9 mouse cellular contexts compared by ENCODE assay signal in the genomic region with DNA sequence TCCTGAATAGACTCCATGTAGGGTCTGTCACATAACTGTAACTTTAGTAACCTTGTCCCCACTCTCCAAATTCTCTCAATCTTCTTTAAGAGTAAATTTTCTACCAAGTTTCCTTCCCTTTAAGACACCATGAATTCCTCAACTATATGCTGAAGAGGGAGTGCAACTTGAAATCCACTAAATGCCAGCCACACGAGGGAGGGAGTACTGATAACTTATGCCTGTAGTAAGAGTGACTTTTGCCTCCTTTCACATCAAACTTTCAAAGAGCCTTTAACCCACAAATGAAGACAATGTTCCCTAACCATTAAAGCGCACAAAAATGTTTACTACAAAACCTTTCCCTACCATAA. TPM values are rescaled to one million over a fixed set of nuclear protein-coding genes. Genes with fewer than 3 reads are reported as not detected.
DNase-seq lines count a peak whose midpoint lies in the region; ATAC-seq lines count a peak whose summit lies in the region.
"Had no signal": no experiment of that assay in that cellular context is flagged by ENCODE, and none has a peak within 500 bp of the region (broad histone marks: within the 10 kb centered on the region; RNA-seq: fewer than 3 reads in every experiment).

No protein-coding gene starts in this region.

- H3K4me2 ChIP-seq in kidney, embryonic 15.5 days, result peak overlapping the region; percentile 92
- peak overlapping the region; percentile 74 for H3K4me2 ChIP-seq in hindbrain, embryonic 12.5 days (replicated peaks)
- peak overlapping the region; percentile 74 for H3K4me2 ChIP-seq in midbrain, embryonic 12.5 days (replicated peaks)

- no peak for ATAC-seq in kidney, embryonic 15.5 days (replicated peaks; ENCODE audit: low FRiP score)
- ATAC-seq in hindbrain, embryonic 12.5 days (ENCODE audit: low FRiP score), result no peak
- ATAC-seq in midbrain, embryonic 12.5 days (ENCODE audit: low FRiP score, low read depth), result no peak

- no peak for DNase-seq in kidney, postnatal 10 days
- DNase-seq in embryonic facial prominence, embryonic 10.5 days (ENCODE audit: low spot score), result no peak
- DNase-seq in adrenal gland, postnatal 10 days, result no peak
- no peak for DNase-seq in adrenal gland, postnatal 14 days
- DNase-seq in urinary bladder, adult 18-20 months (ENCODE audit: low spot score in 2 of 2), result no peak

- H3K9ac ChIP-seq in kidney, embryonic 15.5 days, result peak overlapping the region; percentile 53; the same call in 1 of the 2 replicates
- peak overlapping the region; percentile 67; the same call in 1 of the 2 replicates for H3K9ac ChIP-seq in hindbrain, embryonic 12.5 days
- H3K9ac ChIP-seq in midbrain, embryonic 12.5 days (replicated peaks), result peak overlapping the region; percentile 65; the same call in 1 of the 2 replicates

- no peaks in the 10 kb centered on the region for H3K36me3 ChIP-seq in kidney, embryonic 15.5 days
- no peaks in the 10 kb centered on the region for H3K36me3 ChIP-seq in embryonic facial prominence, embryonic 10.5 days (replicated peaks)
- H3K36me3 ChIP-seq in hindbrain, embryonic 12.5 days, result no peaks in the 10 kb centered on the region
- H3K36me3 ChIP-seq in midbrain, embryonic 12.5 days, result no peaks in the 10 kb centered on the region

- peaks cover 7% of the 10 kb centered on the region; the same call in 1 of the 2 replicates for H3K4me1 ChIP-seq in kidney, embryonic 15.5 days
- 0 out of 2 replicates have a peak, but pooled peaks cover 5% of the 10 kb centered on the region for H3K4me1 ChIP-seq in embryonic facial prominence, embryonic 10.5 days
- peaks cover 2% of the 10 kb centered on the region; the same call in 1 of the 2 replicates for H3K4me1 ChIP-seq in hindbrain, embryonic 12.5 days
- H3K4me1 ChIP-seq in midbrain, embryonic 12.5 days, result peaks cover 2% of the 10 kb centered on the region; the same call in 1 of the 2 replicates

- peak overlapping the region; percentile 57 for H3K4me3 ChIP-seq in kidney, embryonic 15.5 days (replicated peaks)
- peak overlapping the region; percentile 66 for H3K4me3 ChIP-seq in embryonic facial prominence, embryonic 10.5 days
- H3K4me3 ChIP-seq in hindbrain, embryonic 12.5 days, result peak overlapping the region; percentile 56
- peak overlapping the region; percentile 55 for H3K4me3 ChIP-seq in midbrain, embryonic 12.5 days

- H3K27me3 ChIP-seq in kidney, embryonic 15.5 days, result no peaks in the 10 kb centered on the region
- H3K27me3 ChIP-seq in embryonic facial prominence, embryonic 10.5 days (replicated peaks; ENCODE audit: low read depth, poor library complexity, severe bottlenecking), result peaks cover 6% of the 10 kb centered on the region; the same call in 1 of the 2 replicates
- H3K27me3 ChIP-seq in hindbrain, embryonic 12.5 days, result no peaks in the 10 kb centered on the region
- H3K27me3 ChIP-seq in midbrain, embryonic 12.5 days, result peaks cover 7% of the 10 kb centered on the region; the same call in 1 of the 2 replicates

- 50% methylated on average over 2 of the region's 2 CpGs for WGBS in kidney, embryonic 15.5 days
- 67% methylated on average over 2 of the region's 2 CpGs for WGBS in embryonic facial prominence, embryonic 10.5 days
- WGBS in hindbrain, embryonic 12.5 days, result 57% methylated on average over 2 of the region's 2 CpGs
- 50% methylated on average over 2 of the region's 2 CpGs for WGBS in midbrain, embryonic 12.5 days

- H3K9me3 ChIP-seq in kidney, embryonic 15.5 days (replicated peaks), result no peaks in the 10 kb centered on the region
- no peaks in the 10 kb centered on the region for H3K9me3 ChIP-seq in embryonic facial prominence, embryonic 10.5 days
- H3K9me3 ChIP-seq in hindbrain, embryonic 12.5 days (replicated peaks), result no peaks in the 10 kb centered on the region
- H3K9me3 ChIP-seq in midbrain, embryonic 12.5 days, result no peaks in the 10 kb centered on the region

- H3K27ac ChIP-seq in kidney, embryonic 15.5 days, result no peak overlapping the region
- no peak overlapping the region for H3K27ac ChIP-seq in embryonic facial prominence, embryonic 10.5 days (replicated peaks)
- H3K27ac ChIP-seq in hindbrain, embryonic 12.5 days, result no peak overlapping the region
- H3K27ac ChIP-seq in midbrain, embryonic 12.5 days (replicated peaks), result no peak overlapping the region

RNA-seq across cellular contexts. Expression of a gene that starts 1.0 kb away (rescaled TPM):
- 1.5 and 1.8 TPM in 2 replicates for polyA plus RNA-seq in kidney, embryonic 15.5 days (2015; fragmentation: Nextera tagmentation; extraction: Ambion mirVana)
- 0.80 and 0.81 TPM in 2 replicates for polyA plus RNA-seq in embryonic facial prominence, embryonic 10.5 days (2016; fragmentation: Nextera tagmentation; extraction: Ambion mirVana)
- 1.0 and 1.3 TPM in 2 replicates for polyA plus RNA-seq in hindbrain, embryonic 12.5 days (2016; fragmentation: Nextera tagmentation; extraction: Ambion mirVana)
- polyA plus RNA-seq in midbrain, embryonic 12.5 days (2016; fragmentation: Nextera tagmentation; extraction: Ambion mirVana), result 0.88 and 1.1 TPM in 2 replicates
- total RNA-seq in adrenal gland, postnatal 10 days (2021), result 1 to 10 TPM; 4.8 to 5.3 TPM
- 4.7 and 5.5 TPM in 2 replicates for total RNA-seq in adrenal gland, postnatal 14 days (2021)

RNA-seq across cellular contexts. Expression of a gene that starts 12.7 kb away (rescaled TPM):
- polyA plus RNA-seq in kidney, embryonic 15.5 days (2015; fragmentation: Nextera tagmentation; extraction: Ambion mirVana), result 5.3 and 6.5 TPM in 2 replicates
- 4.1 and 6.7 TPM in 2 replicates for polyA plus RNA-seq in embryonic facial prominence, embryonic 10.5 days (2016; fragmentation: Nextera tagmentation; extraction: Ambion mirVana)
- 8.7 and 11.2 TPM in 2 replicates for polyA plus RNA-seq in hindbrain, embryonic 12.5 days (2016; fragmentation: Nextera tagmentation; extraction: Ambion mirVana)
- polyA plus RNA-seq in midbrain, embryonic 12.5 days (2016; fragmentation: Nextera tagmentation; extraction: Ambion mirVana), result 6.9 and 7.4 TPM in 2 replicates
- total RNA-seq in adrenal gland, postnatal 10 days (2021), result 10 to 100 TPM; 13.1 to 13.2 TPM
- total RNA-seq in adrenal gland, postnatal 14 days (2021), result 17.3 and 17.7 TPM in 2 replicates

RNA-seq across cellular contexts. Expression of a gene that starts 32.3 kb away (rescaled TPM):
- polyA plus RNA-seq in kidney, embryonic 15.5 days (2015; fragmentation: Nextera tagmentation; extraction: Ambion mirVana), result not detected in 2 replicates
- not detected in 2 replicates for polyA plus RNA-seq in embryonic facial prominence, embryonic 10.5 days (2016; fragmentation: Nextera tagmentation; extraction: Ambion mirVana)
- polyA plus RNA-seq in hindbrain, embryonic 12.5 days (2016; fragmentation: Nextera tagmentation; extraction: Ambion mirVana), result not detected in 2 replicates
- polyA plus RNA-seq in midbrain, embryonic 12.5 days (2016; fragmentation: Nextera tagmentation; extraction: Ambion mirVana), result not detected in 2 replicates
- total RNA-seq in adrenal gland, postnatal 10 days (2021), result under 1 TPM; 0.27 to 0.84 TPM
- total RNA-seq in adrenal gland, postnatal 14 days (2021), result 0.56 and 0.83 TPM in 2 replicates
- total RNA-seq: hematopoietic stem cell, adult 5-6 weeks had no signal

RNA-seq across cellular contexts. Expression of a gene that starts 46.8 kb away (rescaled TPM):
- 1.00 and 1.0 TPM in 2 replicates for polyA plus RNA-seq in kidney, embryonic 15.5 days (2015; fragmentation: Nextera tagmentation; extraction: Ambion mirVana)
- 1.3 and 1.6 TPM in 2 replicates for polyA plus RNA-seq in embryonic facial prominence, embryonic 10.5 days (2016; fragmentation: Nextera tagmentation; extraction: Ambion mirVana)
- polyA plus RNA-seq in hindbrain, embryonic 12.5 days (2016; fragmentation: Nextera tagmentation; extraction: Ambion mirVana), result 3.8 and 4.2 TPM in 2 replicates
- polyA plus RNA-seq in midbrain, embryonic 12.5 days (2016; fragmentation: Nextera tagmentation; extraction: Ambion mirVana), result 3.6 and 3.7 TPM in 2 replicates
- total RNA-seq in adrenal gland, postnatal 10 days (2021), result under 1 TPM; 0.30 to 0.61 TPM
- 0.30 and 0.44 TPM in 2 replicates for total RNA-seq in adrenal gland, postnatal 14 days (2021)

RNA-seq across cellular contexts. Expression of a gene that starts 49.5 kb away (rescaled TPM):
- polyA plus RNA-seq in kidney, embryonic 15.5 days (2015; fragmentation: Nextera tagmentation; extraction: Ambion mirVana), result 1.8 and 2.4 TPM in 2 replicates
- 0.23 and 0.25 TPM in 2 replicates for polyA plus RNA-seq in embryonic facial prominence, embryonic 10.5 days (2016; fragmentation: Nextera tagmentation; extraction: Ambion mirVana)
- 0.34 and 0.61 TPM in 2 replicates for polyA plus RNA-seq in hindbrain, embryonic 12.5 days (2016; fragmentation: Nextera tagmentation; extraction: Ambion mirVana)
- 0.58 and 0.61 TPM in 2 replicates for polyA plus RNA-seq in midbrain, embryonic 12.5 days (2016; fragmentation: Nextera tagmentation; extraction: Ambion mirVana)
- 1 to 10 TPM; 2.5 to 3.4 TPM for total RNA-seq in adrenal gland, postnatal 10 days (2021)
- total RNA-seq in adrenal gland, postnatal 14 days (2021), result 0.33 TPM in 1 of 2 replicates, not detected in the other
- total RNA-seq: hematopoietic stem cell, adult 5-6 weeks had no signal
